Mouse (Mus musculus) gastrocnemius, adult 8-10 months (tissue): ENCODE measurements around the gene Olfr108. TPM values are rescaled to one million over a fixed set of nuclear protein-coding genes. Genes with fewer than 3 reads are reported as not detected.

ENCODE experiments used
- DNase-seq, 2 experiments: peaks; one replicate each; pipeline ENCODE4 v3.0.0; 2022; ENCODE audit warnings: low spot score in 2 of 2
- total RNA-seq, 4 experiments: library from RNA; stranded (reverse); gene quantifications; 2 replicates each; pipeline ENCODE4 v1.2.4; 2022

Gene Olfr108
- not detected for total RNA-seq

DNA sequence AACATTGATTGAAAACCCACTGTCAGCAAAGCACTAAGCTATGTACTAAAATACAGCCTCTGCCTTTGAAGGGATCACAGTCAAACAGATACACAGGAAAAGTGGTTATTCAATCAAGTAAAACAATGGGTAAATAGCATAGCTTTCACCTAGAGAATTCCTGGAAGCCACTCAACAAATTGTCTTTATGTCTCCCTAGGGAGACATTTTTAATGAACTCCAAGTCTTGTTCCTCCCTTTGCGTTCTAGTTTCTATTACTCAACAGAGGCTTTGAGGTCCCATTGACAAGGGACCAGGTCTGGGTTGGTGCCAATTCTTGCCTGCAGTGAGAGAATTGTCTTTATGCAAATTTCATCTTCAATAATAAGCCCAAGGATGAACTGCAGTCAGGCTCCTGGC is at the start of gene Olfr108:
Gene Olfr108, plus strand, starts transcription at position 301 of the 400 bp plus-strand sequence.
- no peak for DNase-seq

- DNase-seq, result no peak
Measured at GRCm38 (mm10) chr17:37398926-37399325, 46.4 kb upstream of the Olfr108 start, which contains the start of gene Olfr107. Gene Olfr107, plus strand, starts transcription at chr17:37399226.

GRCm38 (mm10) chr17:37413380-37413779 is 31.9 kb upstream of the Olfr108 start:
- no peak for DNase-seq

DNA sequence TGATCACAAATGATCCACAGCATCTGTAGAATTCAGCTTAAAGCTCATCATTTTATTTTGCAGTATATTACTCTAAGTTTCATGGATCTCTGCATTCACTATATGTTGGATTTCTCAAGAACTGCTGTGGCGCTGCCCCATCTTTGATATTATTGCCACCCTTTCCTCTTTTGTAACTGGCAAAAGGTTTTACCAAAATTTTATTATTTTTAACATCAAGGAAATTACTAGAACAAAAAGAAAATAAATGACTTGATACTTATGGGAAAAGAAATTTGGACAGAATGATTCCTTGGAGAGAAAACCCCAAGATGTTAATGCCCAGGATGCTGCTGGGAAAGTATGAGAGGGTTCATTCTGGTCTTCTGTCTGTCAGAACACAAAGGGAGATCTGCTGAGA is 13.3 kb downstream of the Olfr108 start, which contains the start of gene Olfr109:
Gene Olfr109, plus strand, starts transcription at position 301 of the 400 bp plus-strand sequence.
- no peak for DNase-seq

DNA sequence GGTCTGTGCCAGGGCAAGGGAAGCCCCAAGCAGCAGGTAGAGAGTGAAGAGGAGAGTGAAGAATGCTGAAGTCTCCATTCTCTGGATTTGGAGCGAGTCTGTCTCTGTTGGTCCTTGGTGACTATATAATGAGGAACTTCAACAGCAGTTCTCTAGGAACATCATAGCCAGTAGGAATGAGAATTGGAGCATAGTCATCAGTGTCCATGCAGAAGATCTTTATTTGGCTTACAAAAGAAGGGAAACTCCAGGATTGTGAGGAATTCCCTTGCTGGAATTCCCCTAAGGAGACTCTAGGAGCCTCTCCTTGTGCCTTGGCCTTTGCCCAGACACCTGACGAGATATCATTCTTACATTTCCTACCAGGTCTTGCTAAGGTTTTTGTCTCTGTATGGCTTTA is 38.2 kb downstream of the Olfr108 start, which contains the start of gene H2-M2:
Gene H2-M2, minus strand, starts transcription at position 101 of the 400 bp plus-strand sequence.
- DNase-seq, result no peak

DNA sequence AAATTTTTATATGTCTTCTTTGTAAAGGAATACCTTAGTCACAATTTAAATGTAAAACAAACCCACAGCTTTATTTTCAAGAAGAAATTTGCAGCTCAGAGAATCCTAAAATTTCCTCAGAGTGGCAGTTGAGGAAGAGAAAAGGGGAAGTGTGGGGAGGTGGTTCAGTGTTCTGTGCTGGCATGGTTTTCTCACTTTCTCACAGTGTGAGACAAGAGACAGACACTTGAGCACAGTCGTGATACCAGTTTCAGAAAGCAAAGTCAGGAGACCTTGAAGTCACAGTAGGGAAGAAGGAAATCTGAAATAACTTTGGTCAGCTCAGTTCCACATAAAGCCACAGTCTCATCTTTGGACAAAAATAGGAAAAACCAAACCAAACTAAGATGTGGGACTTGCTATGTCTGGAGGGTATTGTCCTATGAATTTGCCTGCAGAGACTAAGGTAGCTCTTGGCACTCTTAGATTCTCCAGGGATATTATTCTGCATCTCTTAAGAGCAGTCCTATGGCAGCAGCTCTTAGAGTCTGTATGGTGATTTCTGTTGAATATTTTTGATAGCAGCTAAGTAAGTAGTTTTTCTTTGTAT is 46.7 kb downstream of the Olfr108 start, which contains the start of gene Olfr110:
Gene Olfr110, plus strand, starts transcription at position 539 of the 589 bp plus-strand sequence.
- DNase-seq, result no peak

Other genes with a start within 250 kb of the Olfr108 start
- gene Olfr94, start 244.5 kb upstream of the Olfr108 start, total RNA-seq, result not detected
- gene Olfr95, start 232.4 kb upstream of the Olfr108 start, total RNA-seq, result not detected
- not detected for gene Olfr96, start 225.3 kb upstream of the Olfr108 start, total RNA-seq
- gene Olfr97, start 208.2 kb upstream of the Olfr108 start, total RNA-seq, result not detected
- gene Olfr98, start 181.7 kb upstream of the Olfr108 start, total RNA-seq, result not detected
- 1 to 10 TPM in 2 of 4 experiments, under 1 TPM in 2; 0.36 to 1.6 (median 0.90) TPM for gene H2-M3, start 175.3 kb upstream of the Olfr108 start, total RNA-seq
- gene Olfr99, start 162.0 kb upstream of the Olfr108 start, total RNA-seq, result not detected
- gene Olfr101, start 141.2 kb upstream of the Olfr108 start, total RNA-seq, result not detected
- gene Olfr102, start 128.4 kb upstream of the Olfr108 start, total RNA-seq, result not detected
- gene Olfr103, start 105.8 kb upstream of the Olfr108 start, total RNA-seq, result not detected
- gene Olfr104-ps, start 85.9 kb upstream of the Olfr108 start, total RNA-seq, result not detected
- gene Olfr105-ps, start 66.4 kb upstream of the Olfr108 start, total RNA-seq, result not detected
- not detected for gene Olfr106-ps, start 55.1 kb upstream of the Olfr108 start, total RNA-seq
- gene Olfr107, start 46.3 kb upstream of the Olfr108 start, total RNA-seq, result not detected
- gene Olfr109, start 13.4 kb downstream of the Olfr108 start, total RNA-seq, result not detected
- gene H2-M2, start 38.1 kb downstream of the Olfr108 start, total RNA-seq, result not detected
- gene Olfr110, start 47.0 kb downstream of the Olfr108 start, total RNA-seq, result not detected
- not detected for gene Olfr111, start 62.5 kb downstream of the Olfr108 start, total RNA-seq
- not detected for gene Olfr112, start 124.0 kb downstream of the Olfr108 start, total RNA-seq
- gene Olfr113, start 132.2 kb downstream of the Olfr108 start, total RNA-seq, result not detected
- gene Olfr114, start 147.3 kb downstream of the Olfr108 start, total RNA-seq, result not detected
- under 1 TPM in 1 of 4 experiments, not detected in 3; 0.17 TPM for gene Olfr115, start 181.6 kb downstream of the Olfr108 start, total RNA-seq
- gene Olfr116, start 181.7 kb downstream of the Olfr108 start, total RNA-seq, result not detected
- gene Olfr117, start 218.3 kb downstream of the Olfr108 start, total RNA-seq, result not detected
- not detected for gene Olfr118, start 221.5 kb downstream of the Olfr108 start, total RNA-seq